Mouse (Mus musculus) intestine, postnatal 0 days (tissue): Measurements from ENCODE around the gene Eif4e3. TPM values are rescaled to one million over a fixed set of nuclear protein-coding genes. Genes with fewer than 3 reads are reported as not detected.

Experiments
- ATAC-seq: fragments of 200-750 bp; cut with Nextera tagmentation; 2 replicates; pipeline ENCODE4 v1.8.0; 2017; ENCODE audit warnings: mild to moderate bottlenecking, moderate TSS enrichment, moderate library complexity
- H3K27ac ChIP-seq: fragments of 300-500 bp; sonication (generic); 2 replicates; pipeline ENCODE4 v1.5.1; 2014; ENCODE audit warnings: mild to moderate bottlenecking, low read depth, low read length, moderate library complexity
- H3K27me3 ChIP-seq: fragments of 300-500 bp; sonication (generic); replicated peaks from 2 replicates; pipeline ENCODE4 v1.6.1; 2014; ENCODE audit warnings: low read length, mixed read lengths; ENCODE audit not compliant: control insufficient read depth, insufficient read depth
- H3K36me3 ChIP-seq: fragments of 300-500 bp; sonication (generic); 2 replicates; pipeline ENCODE4 v1.6.1; 2014; ENCODE audit warnings: mild to moderate bottlenecking, moderate library complexity; ENCODE audit not compliant: control insufficient read depth, insufficient read depth
- H3K4me1 ChIP-seq: fragments of 300-500 bp; sonication (generic); replicated peaks from 2 replicates; pipeline ENCODE4 v1.6.1; 2014; ENCODE audit warnings: antibody characterized with exemption, low read length, mixed read lengths; ENCODE audit not compliant: control insufficient read depth, insufficient read depth
- H3K4me2 ChIP-seq: fragments of 300-500 bp; sonication (generic); replicated peaks from 2 replicates; pipeline ENCODE4 v1.6.1; 2014; ENCODE audit warnings: low read depth, mild to moderate bottlenecking, moderate library complexity
- H3K4me3 ChIP-seq: fragments of 300-500 bp; sonication (generic); 2 replicates; pipeline ENCODE4 v1.5.1; 2014; ENCODE audit warnings: low read depth, low read length
- H3K9ac ChIP-seq: fragments of 300-500 bp; sonication (generic); 2 replicates; pipeline ENCODE4 v1.6.1; 2014; ENCODE audit warnings: mild to moderate bottlenecking, low read depth, low read length
- H3K9me3 ChIP-seq: fragments of 300-500 bp; sonication (generic); 2 replicates; pipeline ENCODE4 v1.6.1; 2016; ENCODE audit warnings: mixed run types; ENCODE audit not compliant: control insufficient read depth
- CTCF ChIP-seq: sonication (generic); IDR thresholded peaks from 2 replicates; pipeline ENCODE4 v1.5.1; 2016; ENCODE audit warnings: low read depth, mild to moderate bottlenecking, control low read depth, antibody characterized with exemption, moderate library complexity
- WGBS: fragments of 180-500 bp; shearing (Covaris S2); extraction: QIAGEN DNeasy Blood & Tissue Kit; methylation state at CpG from one replicate; pipeline ENCODE4 v1.1.7; 2014; 5-methylcytosine and 5-hydroxymethylcytosine counted together
- polyA plus RNA-seq: library from polyadenylated mRNA; unstranded; fragments of >200 nt; fragmentation: Nextera tagmentation; extraction: Ambion mirVana; gene quantifications from 2 replicates; pipeline ENCODE4 v1.2.1, GENCODE M21; 2015

The Eif4e3 gene
- polyA plus RNA-seq, 1 experiment from 2014 or later, result 6.7 TPM

- peak; percentile 20 for TF ChIP-seq CTCF
- no peak overlapping the region for H3K27ac ChIP-seq
- peak overlapping the region; percentile 98 for H3K4me2 ChIP-seq
- H3K9ac ChIP-seq, result no peak overlapping the region
- H3K27me3 ChIP-seq, result no peaks in the 10 kb centered on the region
- no peaks in the 10 kb centered on the region for H3K36me3 ChIP-seq
- no peaks in the 10 kb centered on the region for H3K9me3 ChIP-seq
- WGBS, result 47% methylated on average over 8 of the region's 8 CpGs
- no peak overlapping the region for H3K4me3 ChIP-seq
- no peaks in the 10 kb centered on the region for H3K4me1 ChIP-seq
- ATAC-seq, result no peak
Measured at GRCm38 (mm10) chr6:99667290-99667689, 719 bp upstream of the Eif4e3 start.

GRCm38 (mm10) chr6:99665457-99666317 is 884 bp downstream of the Eif4e3 start:
- no peak for TF ChIP-seq CTCF
- Histone ChIP-seq H3K9ac (peak overlapping the region; percentile 66), H3K4me3 (peak overlapping the region; percentile 77), H3K9me3 (no peaks in the 10 kb centered on the region), H3K27me3 (no peaks in the 10 kb centered on the region), H3K27ac (peak overlapping the region; percentile 73), H3K4me1 (no peaks in the 10 kb centered on the region), H3K36me3 (no peaks in the 10 kb centered on the region), H3K4me2 (peak overlapping the region; percentile 98)
- ATAC-seq, result no peak
- WGBS, result 26% methylated on average over 16 of the region's 16 CpGs

DNA sequence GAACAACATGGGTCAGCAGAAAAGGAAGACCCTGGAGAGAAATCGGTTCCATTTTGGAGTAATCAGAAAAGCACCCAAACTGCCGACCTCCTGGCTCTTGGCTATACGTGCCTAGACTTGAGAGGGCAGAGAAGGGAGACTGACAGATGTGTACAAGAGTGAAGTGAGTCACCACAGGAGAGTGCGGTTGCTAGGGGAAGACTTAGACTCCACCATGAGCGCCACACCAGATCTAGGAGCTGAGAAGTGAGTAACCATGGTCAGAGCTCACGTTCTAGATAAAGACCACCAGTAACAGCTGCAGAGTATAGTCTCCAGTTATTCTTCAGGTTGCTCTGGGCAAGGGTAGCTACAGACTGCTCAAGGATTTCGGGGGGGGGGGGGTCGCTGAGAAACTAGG is 3.3 kb downstream of the Eif4e3 start:
- H3K9me3 ChIP-seq, result no peaks in the 10 kb centered on the region
- no peak overlapping the region for H3K27ac ChIP-seq
- H3K4me2 ChIP-seq, result no peak overlapping the region
- H3K36me3 ChIP-seq, result no peaks in the 10 kb centered on the region
- H3K4me3 ChIP-seq, result no peak overlapping the region
- TF ChIP-seq CTCF, result no peak
- no peaks in the 10 kb centered on the region for H3K4me1 ChIP-seq
- H3K27me3 ChIP-seq, result no peaks in the 10 kb centered on the region
- no peak overlapping the region for H3K9ac ChIP-seq
- 84% methylated on average over 8 of the region's 8 CpGs for WGBS
- no peak for ATAC-seq

GRCm38 (mm10) chr6:99660443-99660842 is 6.1 kb downstream of the Eif4e3 start:
- no peak overlapping the region for H3K4me2 ChIP-seq
- H3K27me3 ChIP-seq, result no peaks in the 10 kb centered on the region
- TF ChIP-seq CTCF, result no peak
- no peak overlapping the region for H3K4me3 ChIP-seq
- no peak overlapping the region; the same call in 1 of the 2 replicates for H3K27ac ChIP-seq
- no peaks in the 10 kb centered on the region for H3K9me3 ChIP-seq
- ATAC-seq, result no peak
- no peaks in the 10 kb centered on the region for H3K36me3 ChIP-seq
- H3K9ac ChIP-seq, result no peak overlapping the region
- no peaks in the 10 kb centered on the region for H3K4me1 ChIP-seq
- WGBS, result 45% methylated on average over 3 of the region's 3 CpGs

DNA sequence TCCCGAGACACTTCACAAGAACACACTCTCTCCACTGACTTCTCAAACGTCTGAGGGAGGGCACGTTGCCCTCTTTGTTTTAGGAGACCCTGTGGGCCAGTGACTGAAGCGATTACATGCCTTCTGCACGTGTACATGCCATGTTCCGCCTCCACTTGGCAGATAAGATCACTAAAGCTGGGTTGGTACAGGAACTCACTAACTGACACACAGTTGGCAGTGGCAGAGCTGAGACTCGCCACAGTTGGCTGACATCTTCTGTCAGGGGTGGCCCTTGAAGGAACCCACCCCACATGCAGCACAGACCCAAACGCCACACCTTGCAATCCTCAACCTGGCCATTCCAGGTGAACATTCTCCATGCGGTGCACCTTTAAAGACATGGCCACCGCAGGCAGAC is 8.0 kb downstream of the Eif4e3 start:
- 87% methylated on average over 10 of the region's 10 CpGs for WGBS
- Histone ChIP-seq H3K9ac (no peak overlapping the region), H3K4me1 (no peaks in the 10 kb centered on the region), H3K27me3 (no peaks in the 10 kb centered on the region), H3K4me2 (no peak overlapping the region), H3K4me3 (no peak overlapping the region), H3K27ac (no peak overlapping the region), H3K9me3 (no peaks in the 10 kb centered on the region), H3K36me3 (no peaks in the 10 kb centered on the region)
- TF ChIP-seq CTCF, result no peak
- ATAC-seq, result no peak

GRCm38 (mm10) chr6:99656088-99656487 is 10.5 kb downstream of the Eif4e3 start:
- H3K9ac ChIP-seq, result no peak overlapping the region
- WGBS, result 89% methylated on average over 2 of the region's 2 CpGs
- H3K36me3 ChIP-seq, result no peaks in the 10 kb centered on the region
- H3K27me3 ChIP-seq, result no peaks in the 10 kb centered on the region
- H3K27ac ChIP-seq, result no peak overlapping the region
- H3K4me3 ChIP-seq, result no peak overlapping the region
- H3K9me3 ChIP-seq, result no peaks in the 10 kb centered on the region
- no peak for TF ChIP-seq CTCF
- no peak overlapping the region for H3K4me2 ChIP-seq
- ATAC-seq, result no peak
- H3K4me1 ChIP-seq, result no peaks in the 10 kb centered on the region
